8 mouse cellular contexts compared by ENCODE assay signal in the genomic region with DNA sequence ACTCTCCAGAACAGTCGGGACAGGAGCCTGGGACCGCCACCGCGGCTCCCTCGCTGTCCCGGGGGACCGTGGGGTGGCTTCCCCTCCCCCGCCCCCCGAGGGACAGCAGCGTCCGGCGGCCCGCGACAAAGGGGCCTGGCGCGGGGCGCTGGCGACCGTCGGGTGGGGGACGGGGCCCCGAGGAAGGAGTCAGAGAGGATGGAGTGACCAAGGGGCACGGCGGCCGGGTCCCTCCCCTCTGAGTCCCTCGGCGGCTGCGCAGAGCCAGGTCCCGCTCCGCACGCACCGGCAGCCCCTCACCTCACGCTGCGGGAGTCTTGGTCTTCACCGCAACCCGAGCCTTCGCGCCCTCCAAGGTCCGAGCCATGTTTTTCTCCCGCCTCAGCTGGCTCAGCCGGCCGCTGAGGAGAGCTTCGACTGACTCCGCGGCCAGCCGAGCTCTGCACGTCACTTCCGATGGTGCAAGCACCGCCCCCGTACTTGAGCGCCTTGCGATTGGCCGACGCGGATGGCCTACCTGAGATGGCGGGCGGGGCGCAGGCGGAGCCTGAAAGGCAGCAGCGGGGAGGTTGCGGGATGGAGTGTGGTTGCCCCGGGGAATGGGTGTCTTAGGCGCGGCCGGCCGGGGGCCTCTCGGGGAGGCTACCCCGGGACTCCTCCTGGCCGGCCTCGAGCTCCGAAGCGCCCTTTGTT. TPM values are rescaled to one million over a fixed set of nuclear protein-coding genes. Genes with fewer than 3 reads are reported as not detected.
A peak's percentile ranks its signal among the peaks of the same experiment; 100 is the strongest.
DNase-seq lines count a peak whose midpoint lies in the region; ATAC-seq lines count a peak whose summit lies in the region.

A gene (minus strand): TSS at position 446 of the 693 bp plus-strand sequence.

- H3K9me3 ChIP-seq in hindbrain, embryonic 13.5 days = no peaks in the 10 kb centered on the region

- WGBS in hindbrain, embryonic 13.5 days = 0% methylated on average over 62 of the region's 72 CpGs

- DNase-seq in NIH3T3 (ENCODE audit: low read depth) = peak; percentile 96
- DNase-seq in cerebellum, postnatal 10 days = peak; percentile 97 to 98
- peak; percentile 94 to 96 for DNase-seq in frontal cortex, postnatal 10 days (ENCODE audit: low spot score in 2 of 2)
- peak; percentile 82 to 86 for DNase-seq in layer of hippocampus, postnatal 25 days (ENCODE audit: extremely low spot score in 1 of 2, low spot score in 1 of 2)
- DNase-seq in lung, postnatal 25 days (ENCODE audit: low spot score) = peak; percentile 97
- peak; percentile 96 for DNase-seq in retina, embryonic 14.5 days (ENCODE audit: low spot score)
- peak; percentile 95 for DNase-seq in thymus, postnatal 4 days

- H3K9ac ChIP-seq in hindbrain, embryonic 13.5 days = peak within 1 kb of the TSS; percentile 90

- H3K27ac ChIP-seq in hindbrain, embryonic 13.5 days = peak within 1 kb of the TSS; percentile 95

- peak within 1 kb of the TSS; percentile 82 for H3K4me2 ChIP-seq in hindbrain, embryonic 13.5 days

- H3K4me1 ChIP-seq in hindbrain, embryonic 13.5 days (replicated peaks) = peaks cover 30% of the 10 kb centered on the region

- ATAC-seq in hindbrain, embryonic 13.5 days (ENCODE audit: low FRiP score) = peak; percentile 100

- H3K36me3 ChIP-seq in hindbrain, embryonic 13.5 days = no peaks in the 10 kb centered on the region

- peak within 1 kb of the TSS; percentile 95 for H3K4me3 ChIP-seq in hindbrain, embryonic 13.5 days

- H3K27me3 ChIP-seq in hindbrain, embryonic 13.5 days = no peaks in the 10 kb centered on the region

RNA-seq across cellular contexts. Expression of the gene that starts here (rescaled TPM):
- polyA plus RNA-seq in hindbrain, embryonic 13.5 days (2015; fragmentation: Nextera tagmentation; extraction: Ambion mirVana) = 17.1 and 17.7 TPM in 2 replicates
- 10 to 100 TPM; 25.6 to 26.2 TPM for total RNA-seq in layer of hippocampus, postnatal 25 days (2021)

Comparison
In these comparisons a context has a peak if more than half of its experiments do, and no peak if none do; other contexts are left out.
1. Peak in every context shown above with its lines: DNase-seq, ATAC-seq, H3K4me3 ChIP-seq and H3K27ac ChIP-seq.